Mouse (Mus musculus): ENCODE results near the gene Gm28308.

DNA sequence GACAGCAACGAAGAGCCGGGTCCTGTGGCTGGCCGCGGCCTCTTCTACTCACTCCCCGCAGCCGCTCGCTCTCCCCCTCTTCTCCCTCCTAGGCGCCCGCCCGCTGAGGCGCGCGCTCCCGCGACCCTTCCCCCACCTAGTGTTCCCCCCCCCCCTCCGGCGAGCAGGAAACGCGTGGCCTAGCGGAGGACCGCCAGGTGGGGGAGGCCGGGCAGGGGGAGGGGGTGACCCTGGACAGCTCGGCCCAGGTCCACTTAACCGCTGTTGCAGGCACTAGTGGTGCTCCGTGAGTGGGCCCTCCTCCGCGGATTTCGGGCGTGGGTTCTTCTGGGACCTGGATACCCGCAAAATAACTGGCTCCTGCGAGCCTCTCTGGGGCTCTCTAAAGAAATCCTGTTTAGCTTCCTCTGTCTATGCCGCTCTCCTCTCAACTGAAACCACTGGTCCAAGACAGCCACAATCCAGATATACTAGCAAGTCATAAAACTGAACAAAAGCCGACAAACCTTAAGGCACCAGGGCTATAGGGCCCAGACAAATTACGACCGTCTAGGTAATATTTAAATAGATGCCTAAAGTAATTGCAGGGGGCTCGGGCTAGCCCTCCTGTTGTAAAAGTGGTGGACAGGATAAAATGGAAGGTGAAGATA is 17.5 kb upstream of the Gm28308 start, which contains the start of gene Hoxa9:
- no peak for TF ChIP-seq GATA1 (IDR thresholded peaks at IDR 0.05; ENCODE audit: borderline replicate concordance, low read length)
- TF ChIP-seq FLI1 (IDR thresholded peaks at IDR 0.05; ENCODE audit: low read length): no peak
